Mouse (Mus musculus): ENCODE data around the gene Fastkd3. TPM values are rescaled to one million over a fixed set of nuclear protein-coding genes. Genes with fewer than 3 reads are reported as not detected.

Fastkd3 gene
- total RNA-seq, 2 experiments from 2014 or later: 19.1 to 30.8 TPM

- peak; percentile 52 for ATAC-seq (replicated peaks; ENCODE audit: poor library complexity)
Observed at GRCm38 (mm10) chr13:68605689-68606126, 23.7 kb downstream of the Fastkd3 start.

GRCm38 (mm10) chr13:68607652-68608405 lies 25.8 kb downstream of the Fastkd3 start:
- no peak; the same call in 1 of the 2 replicates for ATAC-seq (replicated peaks; ENCODE audit: poor library complexity)

- ATAC-seq (replicated peaks; ENCODE audit: poor library complexity): no peak; the same call in 1 of the 2 replicates
Observed at GRCm38 (mm10) chr13:68622792-68623191, 40.8 kb downstream of the Fastkd3 start.

- no peak for ATAC-seq (replicated peaks; ENCODE audit: poor library complexity)
Observed at GRCm38 (mm10) chr13:68627041-68627440, 45.0 kb downstream of the Fastkd3 start.

Other genes with a start within 250 kb of the Fastkd3 start
- gene Mtrr, start 85 bp upstream of the Fastkd3 start, total RNA-seq (2015): 8.2 and 13.7 TPM in 2 replicates
- gene Mtrr, start 85 bp upstream of the Fastkd3 start, total RNA-seq (2017): 12.7 and 19.8 TPM in 2 replicates
- not detected in 2 replicates for gene 1700001L19Rik, start 15.2 kb downstream of the Fastkd3 start, total RNA-seq (2015)
- not detected in 2 replicates for gene 1700001L19Rik, start 15.2 kb downstream of the Fastkd3 start, total RNA-seq (2017)

Data from megakaryocyte progenitor cell, adult 5-6 weeks (primary cell).